Mouse (Mus musculus): ENCODE measurements around the gene Nrcam. TPM values are rescaled to one million over a fixed set of nuclear protein-coding genes. Genes with fewer than 3 reads are reported as not detected.

Gene Nrcam
- polyA plus RNA-seq, 1 experiment = 0.71 TPM

GRCm38 (mm10) chr12:44601410-44602149 is 272.9 kb downstream of the Nrcam start:
- Histone ChIP-seq H3K4me2 (ENCODE audit: low read depth) (no peak overlapping the region), H3K36me3 (ENCODE audit: control insufficient read depth, insufficient read depth) (no peaks in the 10 kb centered on the region), H3K79me2 (ENCODE audit: control insufficient read depth, insufficient read depth) (no peaks in the 10 kb centered on the region), H3K27me3 (ENCODE audit: control insufficient read depth, insufficient read depth, insufficient read length) (no peaks in the 10 kb centered on the region), H3K4me3 (no peak overlapping the region), H3ac (ENCODE audit: control insufficient read depth, insufficient read length) (no peak overlapping the region)
- TF ChIP-seq POLR2A (IDR thresholded peaks at IDR 0.05; ENCODE audit: insufficient read length, low read depth) = no peak
- TF ChIP-seq REST (IDR thresholded peaks at IDR 0.05; ENCODE audit: insufficient read depth, insufficient read length) = no peak
- TF ChIP-seq TCF12 (IDR thresholded peaks at IDR 0.05; ENCODE audit: insufficient read depth, poor library complexity, severe bottlenecking) = no peak
- TF ChIP-seq CEBPB (IDR thresholded peaks at IDR 0.05; ENCODE audit: insufficient read depth, poor library complexity, severe bottlenecking) = no peak
- TF ChIP-seq MYOD1 (IDR thresholded peaks at IDR 0.05; ENCODE audit: control insufficient read depth in 1 of 3, insufficient read length in 2 of 3, low read depth in 2 of 3) = no peak
- no peak for TF ChIP-seq MAX (IDR thresholded peaks at IDR 0.05; ENCODE audit: low read depth)

GRCm38 (mm10) chr12:44602269-44602957 is 273.7 kb downstream of the Nrcam start:
- TF ChIP-seq E2F4 (IDR thresholded peaks at IDR 0.05; ENCODE audit: insufficient read depth) = no peak
- no peak for TF ChIP-seq POLR2AphosphoS2 (IDR thresholded peaks at IDR 0.05; ENCODE audit: insufficient read length, low read depth)
- TF ChIP-seq TCF12 (IDR thresholded peaks at IDR 0.05; ENCODE audit: insufficient read depth, poor library complexity, severe bottlenecking) = no peak
- no peak for TF ChIP-seq USF1 (IDR thresholded peaks at IDR 0.05; ENCODE audit: low read depth)
- no peak for TF ChIP-seq MYOD1 (IDR thresholded peaks at IDR 0.05; ENCODE audit: control insufficient read depth in 1 of 3, insufficient read length in 2 of 3, low read depth in 2 of 3)
- no peak for TF ChIP-seq MAX (IDR thresholded peaks at IDR 0.05; ENCODE audit: low read depth)
- TF ChIP-seq CEBPB (IDR thresholded peaks at IDR 0.05; ENCODE audit: insufficient read depth, poor library complexity, severe bottlenecking) = no peak
- no peak for TF ChIP-seq TCF3 (IDR thresholded peaks at IDR 0.05; ENCODE audit: insufficient read length, low read depth)
- TF ChIP-seq SRF (IDR thresholded peaks at IDR 0.05; ENCODE audit: control insufficient read depth, insufficient read length, low read depth) = no peak
- TF ChIP-seq POLR2A (IDR thresholded peaks at IDR 0.05; ENCODE audit: insufficient read length, low read depth) = no peak
- TF ChIP-seq REST (IDR thresholded peaks at IDR 0.05; ENCODE audit: insufficient read depth, insufficient read length) = no peak
- TF ChIP-seq MYOG (IDR thresholded peaks at IDR 0.05; ENCODE audit: control insufficient read depth in 1 of 3, insufficient read depth in 1 of 3, insufficient read length in 2 of 3, low read depth in 2 of 3) = no peak

GRCm38 (mm10) chr12:44602958-44603331 is 274.3 kb downstream of the Nrcam start:
- Histone ChIP-seq H3ac (ENCODE audit: control insufficient read depth, insufficient read length) (no peak overlapping the region), H3K4me3 (no peak overlapping the region), H3K36me3 (ENCODE audit: control insufficient read depth, insufficient read depth) (no peaks in the 10 kb centered on the region), H3K79me2 (ENCODE audit: control insufficient read depth, insufficient read depth) (no peaks in the 10 kb centered on the region), H3K27me3 (ENCODE audit: control insufficient read depth, insufficient read depth, insufficient read length) (no peaks in the 10 kb centered on the region), H3K4me2 (ENCODE audit: low read depth) (no peak overlapping the region)
- TF ChIP-seq MAX (IDR thresholded peaks at IDR 0.05; ENCODE audit: low read depth) (no peak), MYOG (IDR thresholded peaks at IDR 0.05; ENCODE audit: control insufficient read depth in 1 of 3, insufficient read depth in 1 of 3, insufficient read length in 2 of 3, low read depth in 2 of 3) (no peak)

More at GRCm38 (mm10) chr12:44602269-44602957, 273.7 kb downstream of the Nrcam start:
- Histone ChIP-seq H3ac (ENCODE audit: control insufficient read depth, insufficient read length) (no peak overlapping the region), H3K4me3 (no peak overlapping the region), H3K27me3 (ENCODE audit: control insufficient read depth, insufficient read depth, insufficient read length) (no peaks in the 10 kb centered on the region), H3K79me2 (ENCODE audit: control insufficient read depth, insufficient read depth) (no peaks in the 10 kb centered on the region), H3K4me2 (ENCODE audit: low read depth) (no peak overlapping the region), H3K36me3 (ENCODE audit: control insufficient read depth, insufficient read depth) (no peaks in the 10 kb centered on the region)

- no peaks in the 10 kb centered on the region for H3K79me2 ChIP-seq (ENCODE audit: control insufficient read depth, insufficient read depth)
- H3K4me3 ChIP-seq = no peak overlapping the region
- H3K4me2 ChIP-seq (ENCODE audit: low read depth) = no peak overlapping the region
- H3K27me3 ChIP-seq (ENCODE audit: control insufficient read depth, insufficient read depth, insufficient read length) = no peaks in the 10 kb centered on the region
- no peak overlapping the region for H3ac ChIP-seq (ENCODE audit: control insufficient read depth, insufficient read length)
- no peaks in the 10 kb centered on the region for H3K36me3 ChIP-seq (ENCODE audit: control insufficient read depth, insufficient read depth)
- TF ChIP-seq TCF3 (IDR thresholded peaks at IDR 0.05; ENCODE audit: insufficient read length, low read depth) (no peak), SRF (IDR thresholded peaks at IDR 0.05; ENCODE audit: control insufficient read depth, insufficient read length, low read depth) (no peak), E2F4 (IDR thresholded peaks at IDR 0.05; ENCODE audit: insufficient read depth) (no peak), MYOG (IDR thresholded peaks at IDR 0.05; ENCODE audit: control insufficient read depth in 1 of 3, insufficient read depth in 1 of 3, insufficient read length in 2 of 3, low read depth in 2 of 3) (no peak), POLR2A (IDR thresholded peaks at IDR 0.05; ENCODE audit: insufficient read length, low read depth) (no peak), MYOD1 (IDR thresholded peaks at IDR 0.05; ENCODE audit: control insufficient read depth in 1 of 3, insufficient read length in 2 of 3, low read depth in 2 of 3) (no peak), MAX (IDR thresholded peaks at IDR 0.05; ENCODE audit: low read depth) (no peak), REST (IDR thresholded peaks at IDR 0.05; ENCODE audit: insufficient read depth, insufficient read length) (no peak), USF1 (IDR thresholded peaks at IDR 0.05; ENCODE audit: low read depth) (no peak), POLR2AphosphoS2 (IDR thresholded peaks at IDR 0.05; ENCODE audit: insufficient read length, low read depth) (no peak), TCF12 (IDR thresholded peaks at IDR 0.05; ENCODE audit: insufficient read depth, poor library complexity, severe bottlenecking) (no peak)
Observed at GRCm38 (mm10) chr12:44617001-44617421, 288.3 kb downstream of the Nrcam start.

- Histone ChIP-seq H3K36me3 (ENCODE audit: control insufficient read depth, insufficient read depth) (no peaks in the 10 kb centered on the region), H3ac (ENCODE audit: control insufficient read depth, insufficient read length) (no peak overlapping the region), H3K79me2 (ENCODE audit: control insufficient read depth, insufficient read depth) (no peaks in the 10 kb centered on the region), H3K4me2 (ENCODE audit: low read depth) (no peak overlapping the region), H3K27me3 (ENCODE audit: control insufficient read depth, insufficient read depth, insufficient read length) (no peaks in the 10 kb centered on the region), H3K4me3 (no peak overlapping the region)
- TF ChIP-seq USF1 (IDR thresholded peaks at IDR 0.05; ENCODE audit: low read depth) (no peak), TCF12 (IDR thresholded peaks at IDR 0.05; ENCODE audit: insufficient read depth, poor library complexity, severe bottlenecking) (no peak), POLR2AphosphoS2 (IDR thresholded peaks at IDR 0.05; ENCODE audit: insufficient read length, low read depth) (no peak), POLR2A (IDR thresholded peaks at IDR 0.05; ENCODE audit: insufficient read length, low read depth) (no peak), E2F4 (IDR thresholded peaks at IDR 0.05; ENCODE audit: insufficient read depth) (no peak), MYOD1 (IDR thresholded peaks at IDR 0.05; ENCODE audit: control insufficient read depth in 1 of 3, insufficient read length in 2 of 3, low read depth in 2 of 3) (no peak), TCF3 (IDR thresholded peaks at IDR 0.05; ENCODE audit: insufficient read length, low read depth) (no peak), REST (IDR thresholded peaks at IDR 0.05; ENCODE audit: insufficient read depth, insufficient read length) (no peak)
Observed at GRCm38 (mm10) chr12:44617488-44617887, 288.8 kb downstream of the Nrcam start.
